Mouse (Mus musculus): ENCODE results near the gene Atp5k.

- TF ChIP-seq CTCF (IDR thresholded peaks at IDR 0.05; ENCODE audit: borderline replicate concordance, extremely low read depth, insufficient read depth, insufficient read length) = no peak
- no peak for TF ChIP-seq POLR2A (IDR thresholded peaks at IDR 0.05; ENCODE audit: borderline replicate concordance, extremely low read depth, insufficient read depth, insufficient read length, poor library complexity, severe bottlenecking)
These were observed 11.5 kb downstream of the Atp5k start for GRCm38 (mm10) chr5:108422741-108423140.

All from brain, embryonic 14.5 days (tissue).